Mouse (Mus musculus): ENCODE results near the gene Dact2. TPM values are rescaled to one million over a fixed set of nuclear protein-coding genes. Genes with fewer than 3 reads are reported as not detected.

The Dact2 gene
- total RNA-seq (2015; ENCODE audit: low replicate concordance): not detected in 2 replicates
- total RNA-seq (2017; ENCODE audit: low replicate concordance): 1.1 TPM in 1 of 2 replicates, not detected in the other

DNA sequence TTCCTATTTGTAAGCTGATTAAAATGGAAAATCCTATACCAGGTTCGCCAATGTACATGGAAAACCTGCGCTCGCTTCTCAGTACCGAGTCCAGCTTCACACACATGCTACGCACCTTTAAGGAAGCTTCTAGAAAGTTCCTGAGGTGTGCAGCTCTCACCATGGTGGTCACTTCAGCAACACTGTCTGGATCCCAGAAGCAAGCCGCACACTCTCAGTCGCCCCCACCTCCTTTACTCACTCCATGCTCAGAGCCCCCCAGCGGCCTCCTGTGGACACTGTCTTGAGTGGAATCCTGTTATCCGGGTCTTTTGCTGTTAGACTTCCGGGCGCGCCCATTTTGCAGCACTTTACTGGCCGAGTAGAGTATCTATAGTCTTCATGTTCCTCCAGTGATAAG is at the start of gene Dact2:
Gene Dact2 (minus strand): TSS at position 244 of the 400 bp plus-strand sequence.
- ATAC-seq (replicated peaks; ENCODE audit: low FRiP score, poor library complexity, severe bottlenecking): no peak

GRCm38 (mm10) chr17:14252456-14252855 is 48.4 kb upstream of the Dact2 start:
- ATAC-seq (replicated peaks; ENCODE audit: low FRiP score, poor library complexity, severe bottlenecking): no peak

DNA sequence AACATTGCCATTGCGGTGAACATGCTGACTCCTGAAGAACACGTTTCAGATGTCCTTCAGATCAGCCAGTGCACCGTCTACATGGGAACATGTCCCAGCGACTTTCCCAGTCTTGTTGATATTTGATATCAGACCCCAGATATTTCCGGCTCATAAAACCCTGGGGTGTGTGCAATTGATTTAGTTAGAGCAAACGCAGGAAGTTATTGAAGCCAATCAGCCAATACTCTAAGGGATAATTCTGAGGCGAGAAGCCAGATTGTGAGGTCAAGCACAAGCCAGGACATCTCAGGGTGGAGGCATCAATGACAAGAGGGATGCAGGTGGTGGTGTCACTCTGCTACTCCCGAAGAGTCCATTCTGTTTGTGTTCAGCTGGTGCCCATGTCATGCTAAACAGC is 46.3 kb upstream of the Dact2 start:
- ATAC-seq (replicated peaks; ENCODE audit: low FRiP score, poor library complexity, severe bottlenecking): no peak

DNA sequence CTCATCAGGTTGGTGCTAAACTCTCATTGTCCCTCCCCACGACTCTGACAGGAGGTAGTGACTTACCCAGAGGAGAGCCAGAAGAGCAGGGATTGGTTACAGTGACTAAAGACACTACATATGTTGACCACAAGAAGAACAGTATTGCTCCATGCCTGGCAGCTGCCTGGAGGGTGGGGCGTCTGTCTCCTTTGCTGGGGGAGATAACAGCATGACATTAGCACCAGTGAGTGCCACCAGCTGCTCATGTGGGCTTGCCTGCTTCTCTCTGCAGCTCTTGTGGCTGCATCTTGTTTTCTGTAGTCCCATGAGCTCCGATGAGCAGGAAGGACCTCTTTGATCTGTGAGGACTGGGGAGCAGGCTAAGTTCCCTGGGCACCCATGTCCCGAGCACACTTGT is 45.5 kb upstream of the Dact2 start:
- peak; percentile 62 for ATAC-seq (replicated peaks; ENCODE audit: low FRiP score, poor library complexity, severe bottlenecking)

DNA sequence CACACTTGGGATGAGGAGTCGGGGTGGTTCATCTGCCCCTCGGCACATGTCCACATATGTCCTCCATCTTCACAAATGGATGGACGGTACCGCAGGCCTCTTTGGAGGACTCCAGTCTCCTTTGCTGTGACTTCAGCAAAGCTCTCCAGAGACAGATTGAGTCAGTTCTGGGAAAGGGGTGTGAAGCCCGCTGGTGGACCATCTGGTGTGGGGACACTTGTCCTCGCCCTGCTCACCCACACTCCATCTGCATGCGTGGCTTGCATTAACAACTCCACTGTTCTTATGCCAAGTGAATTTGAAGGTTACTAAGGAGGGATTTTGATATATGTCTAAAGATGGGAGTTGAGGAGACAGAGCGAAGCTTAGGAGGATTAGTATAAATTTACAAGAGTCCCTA is 43.8 kb upstream of the Dact2 start:
- no peak for ATAC-seq (replicated peaks; ENCODE audit: low FRiP score, poor library complexity, severe bottlenecking)

DNA sequence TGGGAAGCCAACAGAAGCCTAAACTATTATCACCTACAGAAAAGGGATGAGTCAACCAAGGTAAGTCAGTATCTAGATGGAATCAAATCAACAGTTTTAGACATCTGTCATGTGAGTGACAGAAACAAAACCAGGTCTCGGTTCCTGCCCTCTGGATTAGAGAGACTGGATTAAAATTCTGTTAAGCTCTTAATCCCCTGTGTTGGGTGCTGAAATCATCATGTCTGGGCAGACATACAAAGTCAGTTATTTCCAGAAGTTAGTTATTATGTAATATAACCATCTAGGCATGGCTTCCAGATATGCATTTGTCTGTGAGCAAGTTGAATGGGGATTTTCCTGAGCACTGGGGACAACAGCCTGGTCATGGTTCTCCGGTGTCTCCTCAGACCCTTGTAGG is 42.2 kb upstream of the Dact2 start:
- ATAC-seq (replicated peaks; ENCODE audit: low FRiP score, poor library complexity, severe bottlenecking): no peak

GRCm38 (mm10) chr17:14244195-14244965 is 40.3 kb upstream of the Dact2 start:
- no peak for ATAC-seq (replicated peaks; ENCODE audit: low FRiP score, poor library complexity, severe bottlenecking)

DNA sequence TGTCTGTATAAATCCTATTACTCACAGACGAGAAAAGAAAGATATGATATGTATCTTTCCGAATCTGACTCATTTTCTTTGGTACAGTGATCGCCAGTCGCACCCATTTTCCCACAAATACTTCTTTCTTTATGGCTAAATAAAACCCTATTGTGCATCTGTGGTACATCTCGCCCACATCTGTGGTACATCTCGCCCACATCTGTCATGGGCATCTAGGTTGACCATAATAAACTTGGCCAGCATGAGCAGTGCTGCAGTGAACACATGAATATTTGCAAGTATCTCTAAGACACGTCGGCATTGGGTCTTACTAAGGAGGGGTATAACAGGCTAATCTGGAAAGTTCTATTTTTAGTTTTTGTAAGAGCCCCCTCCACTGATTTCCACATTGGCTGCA is 38.5 kb upstream of the Dact2 start:
- ATAC-seq (replicated peaks; ENCODE audit: low FRiP score, poor library complexity, severe bottlenecking): no peak

GRCm38 (mm10) chr17:14239960-14240359 is 35.9 kb upstream of the Dact2 start:
- no peak for ATAC-seq (replicated peaks; ENCODE audit: low FRiP score, poor library complexity, severe bottlenecking)

GRCm38 (mm10) chr17:14237134-14237533 is 33.0 kb upstream of the Dact2 start:
- no peak for ATAC-seq (replicated peaks; ENCODE audit: low FRiP score, poor library complexity, severe bottlenecking)

DNA sequence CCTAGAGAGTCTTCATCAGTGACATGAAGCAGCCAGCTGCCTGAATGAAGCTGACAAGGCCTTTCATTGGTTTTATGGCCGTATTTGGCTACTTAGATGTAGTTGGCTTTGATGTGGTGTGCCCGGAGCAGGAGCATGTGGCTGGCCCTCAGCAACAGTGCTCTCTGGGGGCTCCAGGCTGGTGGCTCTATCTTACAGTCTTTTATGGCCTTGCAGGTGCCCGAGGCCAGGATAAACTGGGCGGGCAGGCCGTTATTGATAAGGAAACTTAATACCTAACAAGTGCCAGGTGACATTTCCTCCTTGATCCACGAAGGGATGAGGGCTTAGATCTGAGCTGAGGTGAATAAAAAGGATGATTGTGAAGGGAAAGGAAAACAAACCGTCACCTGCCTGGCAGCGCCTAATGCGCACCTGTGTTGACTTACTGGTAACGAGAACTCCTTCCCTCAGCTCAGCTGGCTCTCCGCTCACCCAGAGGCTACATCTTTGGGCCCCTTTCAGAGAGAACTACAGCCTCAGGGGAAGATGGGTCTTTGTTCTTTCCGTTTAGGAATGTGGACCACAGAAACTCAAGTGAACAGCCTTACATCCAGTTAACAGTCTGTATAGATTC is 30.8 kb upstream of the Dact2 start:
- ATAC-seq (replicated peaks; ENCODE audit: low FRiP score, poor library complexity, severe bottlenecking): no peak

DNA sequence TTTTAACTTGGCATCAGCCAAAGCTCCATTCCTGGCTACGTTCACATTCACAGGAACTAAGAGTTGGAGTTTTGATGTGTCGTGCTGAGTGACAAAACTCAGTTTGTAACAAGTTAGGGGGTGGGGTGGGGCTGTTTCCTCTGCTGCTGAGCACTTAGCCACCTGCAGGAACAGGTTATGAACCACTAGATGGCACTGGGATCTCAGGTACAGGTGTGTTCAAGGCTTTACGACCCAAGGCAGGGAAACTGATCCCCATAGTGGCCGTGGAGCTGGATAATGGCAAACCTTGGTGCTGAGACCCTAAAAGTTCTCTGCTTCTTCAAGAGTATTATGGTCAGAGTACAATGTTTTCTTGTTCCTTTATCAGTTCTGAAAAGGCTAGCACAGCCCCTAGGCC is 29.6 kb upstream of the Dact2 start:
- no peak for ATAC-seq (replicated peaks; ENCODE audit: low FRiP score, poor library complexity, severe bottlenecking)

DNA sequence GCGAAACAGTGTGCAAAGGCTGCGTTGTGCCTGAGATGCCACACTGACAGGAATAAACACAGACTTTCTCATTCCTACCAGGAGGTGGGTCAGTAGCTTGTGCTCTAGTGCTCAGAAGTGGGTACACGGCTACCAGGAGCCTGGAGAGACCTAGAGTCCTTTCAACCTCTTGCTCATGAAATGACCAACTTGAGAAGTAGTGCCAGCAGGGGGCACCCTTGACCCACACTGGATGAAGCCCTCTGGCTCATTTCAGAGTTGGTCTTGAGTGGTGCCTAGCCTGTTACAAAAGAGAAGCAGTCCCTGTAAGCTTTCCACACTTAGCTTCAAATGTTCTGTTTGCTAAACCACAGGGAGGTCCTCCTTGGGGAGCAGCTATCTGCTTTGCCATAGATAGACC is 28.5 kb upstream of the Dact2 start:
- no peak for ATAC-seq (replicated peaks; ENCODE audit: low FRiP score, poor library complexity, severe bottlenecking)

DNA sequence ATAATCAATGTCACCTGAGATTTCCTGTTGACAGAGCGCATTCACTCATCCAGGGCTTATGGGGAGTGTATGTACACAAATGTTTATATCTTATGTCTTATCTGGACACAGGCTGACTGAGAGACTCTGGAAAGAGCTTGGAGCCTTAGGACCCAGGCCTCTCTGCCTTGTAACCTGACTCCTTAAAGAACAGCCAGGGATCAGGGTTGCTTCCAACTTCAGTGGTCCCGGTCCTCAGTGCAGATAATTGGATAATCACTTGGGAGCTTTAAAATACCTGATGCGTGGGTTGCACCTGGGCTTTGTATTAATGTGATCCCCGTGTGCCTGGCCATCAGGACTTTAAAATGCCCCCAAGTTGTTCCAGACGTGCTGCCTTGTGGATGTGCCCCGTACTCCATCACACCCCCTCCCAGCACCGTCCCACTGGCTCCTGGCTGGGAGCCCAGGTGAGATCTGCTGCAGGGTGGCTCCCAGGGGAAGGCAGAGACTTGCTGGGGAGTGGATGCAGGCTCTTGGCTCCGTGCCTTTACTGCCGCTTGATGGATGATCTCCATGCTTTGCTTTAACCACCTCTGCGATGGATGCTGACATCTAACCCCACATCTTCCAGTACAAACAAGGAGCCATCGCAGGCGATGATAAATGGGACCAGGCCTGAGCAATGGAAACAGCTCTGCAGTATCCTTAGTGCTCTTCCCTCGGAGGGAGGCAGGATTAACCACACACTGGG is 26.8 kb upstream of the Dact2 start:
- no peak for ATAC-seq (replicated peaks; ENCODE audit: low FRiP score, poor library complexity, severe bottlenecking)

DNA sequence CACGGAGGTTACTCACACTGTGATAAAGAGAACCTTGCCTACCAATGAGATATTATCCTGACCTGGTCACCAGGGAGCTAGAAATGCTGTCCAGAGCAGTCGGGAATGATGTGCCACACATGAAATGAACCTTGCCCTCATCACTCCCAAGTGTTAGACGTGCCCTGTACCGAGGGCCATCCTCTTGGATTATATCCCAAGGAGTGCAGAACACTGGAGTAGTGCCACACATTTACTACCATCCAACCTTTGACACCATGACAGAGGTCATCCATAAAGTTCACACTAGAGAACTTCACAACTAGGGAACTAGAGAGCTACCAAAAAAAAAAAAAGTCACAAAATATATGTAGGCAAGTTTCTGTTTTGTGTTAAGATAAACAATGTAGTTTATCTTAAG is 24.3 kb upstream of the Dact2 start:
- no peak for ATAC-seq (replicated peaks; ENCODE audit: low FRiP score, poor library complexity, severe bottlenecking)

DNA sequence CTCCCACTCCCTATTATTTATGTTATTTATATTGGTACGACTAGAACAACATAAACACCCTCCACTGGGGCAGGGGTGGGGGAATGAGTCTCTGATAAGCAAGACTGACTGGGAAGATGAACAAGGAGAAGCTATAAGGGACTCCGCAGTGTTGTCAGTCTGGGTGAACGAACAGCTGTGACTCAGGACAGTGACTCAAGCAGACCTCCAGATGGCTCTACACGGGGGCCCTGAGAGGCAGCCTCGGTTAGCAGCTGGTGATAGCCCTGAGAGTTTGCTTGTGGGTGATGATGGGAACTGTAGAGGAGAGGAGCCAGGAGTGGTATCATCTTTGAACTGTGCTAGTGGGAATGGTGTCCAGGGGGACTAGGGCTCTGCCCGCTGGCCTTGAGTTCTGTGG is 23.5 kb upstream of the Dact2 start:
- no peak for ATAC-seq (replicated peaks; ENCODE audit: low FRiP score, poor library complexity, severe bottlenecking)

GRCm38 (mm10) chr17:14226778-14227177 is 22.7 kb upstream of the Dact2 start:
- ATAC-seq (replicated peaks; ENCODE audit: low FRiP score, poor library complexity, severe bottlenecking): no peak

DNA sequence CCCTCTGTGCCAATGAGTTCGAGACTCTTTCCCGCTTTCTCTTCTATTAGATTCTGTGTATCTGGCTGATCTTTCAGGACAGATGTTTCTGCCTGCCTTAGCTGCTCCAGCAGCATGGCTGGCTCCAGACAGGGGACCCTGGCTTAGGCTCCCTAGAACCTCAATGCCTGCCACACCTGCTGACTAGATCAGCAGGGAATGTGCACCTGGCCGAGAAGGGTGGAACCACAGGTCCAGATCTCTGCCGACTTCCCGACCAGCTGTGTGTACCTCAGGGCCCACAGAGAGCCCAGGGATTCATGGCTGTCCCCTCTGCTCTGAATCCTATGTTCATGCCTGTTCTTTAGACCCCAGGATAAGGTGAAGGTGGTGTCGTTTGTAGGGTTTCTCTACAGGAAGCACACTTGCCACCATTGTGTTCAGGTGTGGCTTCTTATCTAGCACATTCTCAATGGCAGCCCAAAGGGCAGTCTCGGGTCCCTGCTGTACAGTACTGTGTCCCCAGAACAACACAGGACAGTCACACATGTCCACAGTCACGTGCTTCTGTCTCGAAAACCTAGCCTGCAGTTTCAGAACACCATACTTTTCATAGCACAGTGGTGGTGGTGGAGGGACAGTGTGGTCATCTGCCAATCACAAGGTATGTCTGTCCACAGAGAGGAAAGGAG is 22.0 kb upstream of the Dact2 start:
- ATAC-seq (replicated peaks; ENCODE audit: low FRiP score, poor library complexity, severe bottlenecking): no peak

GRCm38 (mm10) chr17:14221893-14222615 is 17.9 kb upstream of the Dact2 start:
- ATAC-seq (replicated peaks; ENCODE audit: low FRiP score, poor library complexity, severe bottlenecking): no peak

Measured in erythroblast, adult 5-6 weeks (primary cell).